Mouse (Mus musculus): ENCODE data around the gene Lzts2.

Lzts2 gene

GRCm38 (mm10) chr19:45003740-45004516 lies 10.3 kb upstream of the Lzts2 start:
- peak; percentile 50 for DNase-seq (ENCODE audit: low read depth, low spot score)

GRCm38 (mm10) chr19:45005444-45005843 lies 8.8 kb upstream of the Lzts2 start, which contains the start of gene Twnk:
Gene Twnk, plus strand, starts transcription at chr19:45005663.
- DNase-seq (ENCODE audit: low read depth, low spot score) = peak; percentile 91

- DNase-seq (ENCODE audit: low read depth, low spot score) = peak; percentile 97
Measured at GRCm38 (mm10) chr19:45005957-45006712, 8.1 kb upstream of the Lzts2 start, which contains the start of gene Mrpl43. Gene Mrpl43, minus strand, starts transcription at chr19:45006442.

GRCm38 (mm10) chr19:45007021-45007420 lies 7.2 kb upstream of the Lzts2 start:
- peak; percentile 30 for DNase-seq (ENCODE audit: low read depth, low spot score)

- DNase-seq (ENCODE audit: low read depth, low spot score) = no peak
Measured at GRCm38 (mm10) chr19:45007425-45008191, 6.6 kb upstream of the Lzts2 start.

- no peak for DNase-seq (ENCODE audit: low read depth, low spot score)
Measured at GRCm38 (mm10) chr19:45010646-45011045, 3.6 kb upstream of the Lzts2 start.

GRCm38 (mm10) chr19:45012219-45012618 lies 2.0 kb upstream of the Lzts2 start:
- DNase-seq (ENCODE audit: low read depth, low spot score) = no peak

- no peak for DNase-seq (ENCODE audit: low read depth, low spot score)
Measured at GRCm38 (mm10) chr19:45012636-45013035, 1.6 kb upstream of the Lzts2 start.

- DNase-seq (ENCODE audit: low read depth, low spot score) = no peak
Measured at GRCm38 (mm10) chr19:45013581-45014225, 511 bp upstream of the Lzts2 start.

GRCm38 (mm10) chr19:45014981-45015402 lies 778 bp downstream of the Lzts2 start:
- peak; percentile 73 for DNase-seq (ENCODE audit: low read depth, low spot score)

- peak; percentile 71 for DNase-seq (ENCODE audit: low read depth, low spot score)
Measured at GRCm38 (mm10) chr19:45015518-45016281, 1.5 kb downstream of the Lzts2 start.

GRCm38 (mm10) chr19:45016341-45017215 lies 2.4 kb downstream of the Lzts2 start:
- no peak for DNase-seq (ENCODE audit: low read depth, low spot score)

- DNase-seq (ENCODE audit: low read depth, low spot score) = peak; percentile 73
Measured at GRCm38 (mm10) chr19:45017216-45017771, 3.1 kb downstream of the Lzts2 start.

- peak; percentile 39 for DNase-seq (ENCODE audit: low read depth, low spot score)
Measured at GRCm38 (mm10) chr19:45017909-45018308, 3.7 kb downstream of the Lzts2 start.

GRCm38 (mm10) chr19:45018351-45018831 lies 4.2 kb downstream of the Lzts2 start:
- no peak for DNase-seq (ENCODE audit: low read depth, low spot score)

GRCm38 (mm10) chr19:45020348-45020747 lies 6.1 kb downstream of the Lzts2 start:
- DNase-seq (ENCODE audit: low read depth, low spot score) = peak; percentile 46

- DNase-seq (ENCODE audit: low read depth, low spot score) = no peak
Measured at GRCm38 (mm10) chr19:45021362-45021761, 7.1 kb downstream of the Lzts2 start.

- DNase-seq (ENCODE audit: low read depth, low spot score) = no peak
Measured at GRCm38 (mm10) chr19:45023993-45024392, 9.8 kb downstream of the Lzts2 start.

- no peak for DNase-seq (ENCODE audit: low read depth, low spot score)
Measured at GRCm38 (mm10) chr19:45024775-45025174, 10.6 kb downstream of the Lzts2 start.

All from ZHBTc4 (cell line).